Mouse (Mus musculus) embryonic facial prominence, embryonic 11.5 days (tissue): ENCODE data around the gene Ube2n. TPM values are rescaled to one million over a fixed set of nuclear protein-coding genes. Genes with fewer than 3 reads are reported as not detected.
A peak's percentile ranks its signal among the peaks of the same experiment; 100 is the strongest.

Experiments used
- ATAC-seq: fragments of 200-750 bp; cut with Nextera tagmentation; replicated peaks from 2 replicates; pipeline ENCODE4 v1.8.0; 2017; ENCODE audit warnings: low read depth; ENCODE audit not compliant: insufficient number of reproducible peaks, low FRiP score, low TSS enrichment
- DNase-seq: peaks from one replicate; pipeline ENCODE4 v3.0.0-alpha.2; 2015; ENCODE audit warnings: low spot score
- H3K27ac ChIP-seq: fragments of 300-500 bp; sonication (generic); replicated peaks from 2 replicates; pipeline ENCODE4 v1.5.1; 2014; ENCODE audit warnings: mild to moderate bottlenecking, low read depth, low read length, control low read depth
- H3K27me3 ChIP-seq: fragments of 300-500 bp; sonication (generic); 2 replicates; pipeline ENCODE4 v1.6.1; 2014; ENCODE audit warnings: mild to moderate bottlenecking, low read length, moderate library complexity, mixed read lengths; ENCODE audit not compliant: control insufficient read depth, insufficient read depth
- H3K36me3 ChIP-seq: fragments of 300-500 bp; sonication (generic); replicated peaks from 2 replicates; pipeline ENCODE4 v1.6.1; 2014; ENCODE audit warnings: low read depth, mild to moderate bottlenecking, low read length, moderate library complexity, mixed read lengths; ENCODE audit not compliant: control insufficient read depth, insufficient read depth
- H3K4me1 ChIP-seq: fragments of 300-500 bp; sonication (generic); 2 replicates; pipeline ENCODE4 v1.6.1; 2014; ENCODE audit warnings: low read length, mixed read lengths; ENCODE audit not compliant: control insufficient read depth, insufficient read depth
- H3K4me2 ChIP-seq: fragments of 300-500 bp; sonication (generic); 2 replicates; pipeline ENCODE4 v1.6.1; 2014; ENCODE audit warnings: low read depth, mild to moderate bottlenecking, control low read depth, low read length, moderate library complexity
- H3K4me3 ChIP-seq: fragments of 300-500 bp; sonication (generic); 2 replicates; pipeline ENCODE4 v1.5.1; 2014; ENCODE audit warnings: low read depth, low read length, control low read depth
- H3K9ac ChIP-seq: fragments of 300-500 bp; sonication (generic); replicated peaks from 2 replicates; pipeline ENCODE4 v1.6.1; 2014; ENCODE audit warnings: mild to moderate bottlenecking, control low read depth, low read length
- H3K9me3 ChIP-seq: fragments of 300-500 bp; sonication (generic); replicated peaks from 2 replicates; pipeline ENCODE4 v1.6.1; 2016; ENCODE audit warnings: mild to moderate bottlenecking, low read length, inconsistent platforms, mixed read lengths; ENCODE audit not compliant: control insufficient read depth
- WGBS: fragments of 180-500 bp; shearing (Covaris S2); extraction: QIAGEN DNeasy Blood & Tissue Kit; methylation state at CpG from one replicate; pipeline ENCODE4 v1.1.7; 2014; 5-methylcytosine and 5-hydroxymethylcytosine counted together
- polyA plus RNA-seq: library from polyadenylated mRNA; unstranded; fragments of >200 nt; fragmentation: Nextera tagmentation; extraction: Ambion mirVana; gene quantifications from 2 replicates; pipeline ENCODE4 v1.2.1, GENCODE M21; 2014

The Ube2n gene
- polyA plus RNA-seq, 1 experiment from 2014 or later, result 468 TPM

GRCm38 (mm10) chr10:95551752-95552151 lies 36.8 kb downstream of the Ube2n start:
- no peak overlapping the region for H3K4me2 ChIP-seq
- peak; percentile 42 for DNase-seq
- no peak for ATAC-seq
- no peak overlapping the region for H3K27ac ChIP-seq
- H3K36me3 ChIP-seq, result no peaks in the 10 kb centered on the region
- H3K4me1 ChIP-seq, result no peaks in the 10 kb centered on the region
- H3K27me3 ChIP-seq, result no peaks in the 10 kb centered on the region
- no peak overlapping the region for H3K9ac ChIP-seq
- no peak overlapping the region for H3K4me3 ChIP-seq
- no peaks in the 10 kb centered on the region for H3K9me3 ChIP-seq

GRCm38 (mm10) chr10:95552326-95552725 lies 37.4 kb downstream of the Ube2n start:
- no peak overlapping the region for H3K27ac ChIP-seq
- no peaks in the 10 kb centered on the region for H3K9me3 ChIP-seq
- H3K4me3 ChIP-seq, result no peak overlapping the region
- no peak for ATAC-seq
- H3K36me3 ChIP-seq, result no peaks in the 10 kb centered on the region
- no peak for DNase-seq
- no peak overlapping the region for H3K4me2 ChIP-seq
- H3K9ac ChIP-seq, result no peak overlapping the region
- no peaks in the 10 kb centered on the region for H3K27me3 ChIP-seq
- WGBS, result 61% methylated on average over 3 of the region's 3 CpGs
- no peaks in the 10 kb centered on the region for H3K4me1 ChIP-seq

GRCm38 (mm10) chr10:95555866-95556265 lies 40.9 kb downstream of the Ube2n start:
- Histone ChIP-seq H3K4me1 (no peaks in the 10 kb centered on the region), H3K27me3 (no peaks in the 10 kb centered on the region), H3K36me3 (no peaks in the 10 kb centered on the region), H3K4me2 (no peak overlapping the region), H3K9ac (no peak overlapping the region), H3K27ac (no peak overlapping the region), H3K9me3 (no peaks in the 10 kb centered on the region), H3K4me3 (no peak overlapping the region)
- ATAC-seq, result no peak
- 84% methylated on average over 11 of the region's 11 CpGs for WGBS
- no peak for DNase-seq

GRCm38 (mm10) chr10:95557337-95557828 lies 42.4 kb downstream of the Ube2n start:
- Histone ChIP-seq H3K9me3 (no peaks in the 10 kb centered on the region), H3K9ac (no peak overlapping the region), H3K27me3 (no peaks in the 10 kb centered on the region), H3K4me1 (no peaks in the 10 kb centered on the region), H3K27ac (no peak overlapping the region), H3K36me3 (no peaks in the 10 kb centered on the region), H3K4me3 (no peak overlapping the region), H3K4me2 (no peak overlapping the region)
- DNase-seq (peak; percentile 33), ATAC-seq (no peak)
- WGBS, result 87% methylated on average over 5 of the region's 5 CpGs

- Histone ChIP-seq H3K4me1 (no peaks in the 10 kb centered on the region), H3K27me3 (no peaks in the 10 kb centered on the region), H3K9me3 (no peaks in the 10 kb centered on the region), H3K27ac (no peak overlapping the region), H3K36me3 (no peaks in the 10 kb centered on the region), H3K9ac (no peak overlapping the region), H3K4me3 (no peak overlapping the region), H3K4me2 (no peak overlapping the region)
- no peak for DNase-seq
- ATAC-seq, result no peak
- WGBS, result 65% methylated on average over 7 of the region's 7 CpGs
Observed at GRCm38 (mm10) chr10:95559426-95559825, 44.5 kb downstream of the Ube2n start.

GRCm38 (mm10) chr10:95560394-95560983 lies 45.5 kb downstream of the Ube2n start:
- DNase-seq (no peak), ATAC-seq (no peak)
- no peak overlapping the region for H3K4me2 ChIP-seq
- H3K4me1 ChIP-seq, result peaks cover 3% of the 10 kb centered on the region; the same call in 1 of the 2 replicates
- no peaks in the 10 kb centered on the region for H3K36me3 ChIP-seq
- no peaks in the 10 kb centered on the region for H3K9me3 ChIP-seq
- no peak overlapping the region for H3K4me3 ChIP-seq
- H3K9ac ChIP-seq, result no peak overlapping the region
- no peaks in the 10 kb centered on the region for H3K27me3 ChIP-seq
- 91% methylated on average over 9 of the region's 9 CpGs for WGBS
- no peak overlapping the region for H3K27ac ChIP-seq

GRCm38 (mm10) chr10:95561616-95562015 lies 46.7 kb downstream of the Ube2n start:
- H3K27ac ChIP-seq, result no peak overlapping the region
- no peak overlapping the region; the same call in 1 of the 2 replicates for H3K9ac ChIP-seq
- no peak for ATAC-seq
- DNase-seq, result peak; percentile 29
- 56% methylated on average over 7 of the region's 7 CpGs for WGBS
- H3K4me3 ChIP-seq, result peak overlapping the region; percentile 98
- H3K27me3 ChIP-seq, result no peaks in the 10 kb centered on the region
- no peaks in the 10 kb centered on the region for H3K36me3 ChIP-seq
- H3K4me2 ChIP-seq, result peak overlapping the region; percentile 71
- no peaks in the 10 kb centered on the region for H3K9me3 ChIP-seq
- peaks cover 4% of the 10 kb centered on the region; the same call in 1 of the 2 replicates for H3K4me1 ChIP-seq

GRCm38 (mm10) chr10:95562395-95562794 lies 47.5 kb downstream of the Ube2n start:
- no peak for DNase-seq
- peaks cover 4% of the 10 kb centered on the region; the same call in 1 of the 2 replicates for H3K4me1 ChIP-seq
- H3K4me3 ChIP-seq, result peak overlapping the region; percentile 98
- no peak overlapping the region for H3K27ac ChIP-seq
- peak overlapping the region; percentile 71 for H3K4me2 ChIP-seq
- H3K36me3 ChIP-seq, result no peaks in the 10 kb centered on the region
- 14% methylated on average over 8 of the region's 8 CpGs for WGBS
- no peaks in the 10 kb centered on the region for H3K27me3 ChIP-seq
- no peak for ATAC-seq
- H3K9ac ChIP-seq, result peak overlapping the region; percentile 96
- H3K9me3 ChIP-seq, result no peaks in the 10 kb centered on the region
